Mouse (Mus musculus) thymus, adult 2 months (tissue): Measurements from ENCODE around the gene Ctcf.

ENCODE experiments used
- CTCF ChIP-seq: fragments of 200-500 bp; IDR thresholded peaks from 2 replicates; pipeline ENCODE4 v1.5.1; 2012; ENCODE audit warnings: mild to moderate bottlenecking, control low read depth, low read length, moderate library complexity, borderline replicate concordance; ENCODE audit not compliant: control insufficient read depth, poor library complexity, insufficient read depth; ENCODE audit errors: extremely low read depth
- POLR2A ChIP-seq: fragments of 200-500 bp; IDR thresholded peaks from 2 replicates; pipeline ENCODE4 v1.6.1; 2012; ENCODE audit warnings: mild to moderate bottlenecking, low read length, control low read depth, moderate library complexity; ENCODE audit not compliant: control insufficient read depth, poor library complexity, insufficient read depth; ENCODE audit errors: extremely low read depth

GRCm38 (mm10) chr8:105623679-105624245 is 12.6 kb upstream of the Ctcf start:
- TF ChIP-seq CTCF (no peak), POLR2A (no peak)
